Mouse (Mus musculus): Measurements from ENCODE around the gene Hoxc10. TPM values are rescaled to one million over a fixed set of nuclear protein-coding genes. Genes with fewer than 3 reads are reported as not detected.

Gene Hoxc10
- polyA plus RNA-seq, 1 experiment: 16.4 TPM

DNA sequence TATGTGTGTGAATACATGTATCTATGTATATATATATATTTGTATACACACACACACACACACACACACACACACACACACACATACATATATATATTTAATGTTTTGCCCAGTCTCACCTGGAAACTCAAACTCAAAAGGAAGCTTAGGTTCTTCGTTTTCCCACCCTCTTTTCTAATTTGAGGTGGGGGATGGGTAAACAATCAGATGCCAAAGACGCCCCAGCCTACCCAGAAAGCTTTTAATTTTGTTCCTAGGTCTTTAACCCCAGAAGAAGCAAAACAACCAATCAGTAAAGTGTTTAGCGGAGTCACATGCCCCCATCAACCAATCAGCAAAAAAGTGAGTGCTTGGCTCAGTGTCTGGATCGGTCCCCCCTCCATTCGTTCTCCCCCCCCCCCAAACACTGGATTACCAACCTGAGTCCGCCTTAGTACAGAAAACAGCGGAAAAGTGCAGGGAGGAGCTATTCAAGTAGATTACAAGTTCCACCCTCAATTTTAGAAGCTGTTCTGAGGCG, 54.4 kb downstream of the Hoxc10 start:
- DNase-seq: no peak
- TF ChIP-seq CTCF (conservative IDR thresholded peaks at IDR 0.05; ENCODE audit: insufficient read depth, insufficient read length, low read depth, low read length) (no peak), POLR2A (IDR thresholded peaks at IDR 0.05; ENCODE audit: low read depth, low read length) (no peak)
- no peak overlapping the region for H3K4me3 ChIP-seq (ENCODE audit: insufficient read depth, low read depth, low read length)
- WGBS: 53% methylated on average over 8 of the region's 8 CpGs
- no peaks in the 10 kb centered on the region for H3K36me3 ChIP-seq (ENCODE audit: control insufficient read depth, insufficient read depth, low read length)
- H3K27me3 ChIP-seq (replicated peaks; ENCODE audit: control insufficient read depth, insufficient read depth, low read length): no peaks in the 10 kb centered on the region
- H3K27ac ChIP-seq (ENCODE audit: insufficient read depth, low read depth, low read length): no peak overlapping the region
- no peaks in the 10 kb centered on the region; the same call in 1 of the 2 replicates for H3K4me1 ChIP-seq (ENCODE audit: control insufficient read depth, insufficient read depth, low read length)

Other genes with a start within 250 kb of the Hoxc10 start
- 57.7 and 60.6 TPM in 2 replicates for gene Calcoco1, start 244.6 kb upstream of the Hoxc10 start, polyA plus RNA-seq (2012; rRNA removed)
- not detected in 2 replicates for gene Hoxc13, start 45.7 kb upstream of the Hoxc10 start, polyA plus RNA-seq (2012; rRNA removed)
- not detected in 2 replicates for gene Hoxc12, start 30.0 kb upstream of the Hoxc10 start, polyA plus RNA-seq (2012; rRNA removed)
- gene Hoxc11, start 12.4 kb upstream of the Hoxc10 start, polyA plus RNA-seq (2012; rRNA removed): 0.25 and 0.30 TPM in 2 replicates
- 4.0 and 4.1 TPM in 2 replicates for gene Hoxc5, start 647 bp downstream of the Hoxc10 start, polyA plus RNA-seq (2012; rRNA removed)
- 5.5 and 7.3 TPM in 2 replicates for gene Hoxc9, start 9.6 kb downstream of the Hoxc10 start, polyA plus RNA-seq (2012; rRNA removed)
- 3.4 and 4.0 TPM in 2 replicates for gene Hoxc8, start 23.8 kb downstream of the Hoxc10 start, polyA plus RNA-seq (2012; rRNA removed)
- 24.7 and 25.4 TPM in 2 replicates for gene Hoxc6, start 31.5 kb downstream of the Hoxc10 start, polyA plus RNA-seq (2012; rRNA removed)
- 2.5 and 2.7 TPM in 2 replicates for gene Hoxc4, start 52.1 kb downstream of the Hoxc10 start, polyA plus RNA-seq (2012; rRNA removed)
- gene Smug1, start 200.3 kb downstream of the Hoxc10 start, polyA plus RNA-seq (2012; rRNA removed): 15.5 and 19.4 TPM in 2 replicates

All from kidney, adult 2 months (tissue).